Mouse (Mus musculus) heart, embryonic 11.5 days (tissue): ENCODE measurements around the gene Tmprss6. TPM values are rescaled to one million over a fixed set of nuclear protein-coding genes. Genes with fewer than 3 reads are reported as not detected.

ENCODE experiments used
- ATAC-seq: fragments of 200-750 bp; cut with Nextera tagmentation; replicated peaks from 2 replicates; pipeline ENCODE4 v1.8.0; 2017; ENCODE audit warnings: moderate library complexity; ENCODE audit not compliant: insufficient number of reproducible peaks, low FRiP score, low TSS enrichment
- H3K27ac ChIP-seq: fragments of 300-500 bp; sonication (generic); 2 replicates; pipeline ENCODE4 v1.5.1; 2014; ENCODE audit warnings: mild to moderate bottlenecking, low read depth, low read length
- H3K27me3 ChIP-seq: fragments of 300-500 bp; sonication (generic); 2 replicates; pipeline ENCODE4 v1.6.1; 2014; ENCODE audit warnings: mild to moderate bottlenecking, low read length, mixed read lengths; ENCODE audit not compliant: control insufficient read depth, insufficient read depth
- H3K36me3 ChIP-seq: fragments of 300-500 bp; sonication (generic); 2 replicates; pipeline ENCODE4 v1.6.1; 2014; ENCODE audit warnings: mild to moderate bottlenecking, low read length, moderate library complexity, mixed read lengths; ENCODE audit not compliant: control insufficient read depth, insufficient read depth
- H3K4me1 ChIP-seq: fragments of 300-500 bp; sonication (generic); 2 replicates; pipeline ENCODE4 v1.6.1; 2014; ENCODE audit warnings: low read length; ENCODE audit not compliant: control insufficient read depth, insufficient read depth
- H3K4me2 ChIP-seq: fragments of 300-500 bp; sonication (generic); 2 replicates; pipeline ENCODE4 v1.6.1; 2014; ENCODE audit warnings: mild to moderate bottlenecking, moderate library complexity
- H3K4me3 ChIP-seq: fragments of 300-500 bp; sonication (generic); 2 replicates; pipeline ENCODE4 v1.5.1; 2014; ENCODE audit warnings: low read depth, low read length
- H3K9ac ChIP-seq: fragments of 300-500 bp; sonication (generic); 2 replicates; pipeline ENCODE4 v1.6.1; 2014; ENCODE audit warnings: mild to moderate bottlenecking, low read depth, low read length, moderate library complexity
- H3K9me3 ChIP-seq: fragments of 300-500 bp; sonication (generic); replicated peaks from 2 replicates; pipeline ENCODE4 v1.6.1; 2016; ENCODE audit warnings: low read length; ENCODE audit not compliant: control insufficient read depth
- WGBS: fragments of 180-500 bp; shearing (Covaris S2); extraction: QIAGEN DNeasy Blood & Tissue Kit; methylation state at CpG from one replicate; pipeline ENCODE4 v1.1.7; 2014; ENCODE audit not compliant: insufficient replicate concordance; 5-methylcytosine and 5-hydroxymethylcytosine counted together
- polyA plus RNA-seq: library from polyadenylated mRNA; unstranded; fragments of >200 nt; fragmentation: Nextera tagmentation; extraction: Ambion mirVana; gene quantifications from 2 replicates; pipeline ENCODE4 v1.2.1, GENCODE M21; 2014

The Tmprss6 gene
- polyA plus RNA-seq, 1 experiment from 2014 or later = 0.64 TPM

DNA sequence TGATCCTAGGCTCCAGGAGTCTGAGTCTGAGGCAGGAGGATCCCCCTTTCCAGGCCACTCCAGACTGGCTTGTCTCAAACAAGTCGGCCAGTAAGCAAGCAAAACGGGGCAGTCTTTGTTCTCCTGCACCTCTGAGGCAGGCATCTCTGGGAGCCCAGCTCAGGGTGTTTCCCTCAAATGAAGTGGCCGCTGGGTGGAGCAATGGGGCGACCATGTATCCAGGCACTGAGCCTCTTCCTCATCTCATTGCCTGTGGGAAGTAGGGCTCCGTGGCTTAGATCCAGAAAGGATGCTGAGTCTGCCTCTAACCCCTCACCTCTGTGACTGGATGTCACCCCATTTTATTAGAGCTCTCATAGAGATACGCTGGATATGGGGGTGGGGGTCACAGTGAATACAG, 1.6 kb downstream of the Tmprss6 start:
- 32% methylated on average over 6 of the region's 6 CpGs for WGBS
- ATAC-seq = no peak
- no peak overlapping the region for H3K4me2 ChIP-seq
- H3K4me3 ChIP-seq = no peak overlapping the region
- H3K27me3 ChIP-seq = no peaks in the 10 kb centered on the region
- H3K9ac ChIP-seq = no peak overlapping the region
- no peaks in the 10 kb centered on the region for H3K9me3 ChIP-seq
- no peak overlapping the region for H3K27ac ChIP-seq
- H3K36me3 ChIP-seq = no peaks in the 10 kb centered on the region
- peaks cover 11% of the 10 kb centered on the region for H3K4me1 ChIP-seq

DNA sequence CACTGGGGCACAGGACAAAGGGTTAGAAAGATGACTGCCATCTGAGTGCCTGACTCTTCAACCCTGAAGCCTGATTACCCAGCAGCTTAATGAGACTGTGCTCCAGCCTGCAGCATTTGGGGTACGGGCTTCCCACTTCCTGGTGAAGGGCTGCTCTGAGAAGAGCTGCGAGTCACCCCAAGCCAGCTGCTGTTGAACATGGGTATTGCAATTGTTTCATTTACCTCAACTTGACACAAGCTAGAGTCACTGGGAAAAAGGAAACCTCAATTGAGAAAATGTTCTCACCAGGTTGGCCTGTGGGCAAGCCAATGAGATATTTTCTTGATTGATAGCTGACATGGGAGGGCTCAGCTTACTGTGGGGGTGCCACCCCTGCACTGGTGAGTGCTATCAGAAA, 5.5 kb downstream of the Tmprss6 start:
- H3K9ac ChIP-seq = no peak overlapping the region
- no peak overlapping the region for H3K27ac ChIP-seq
- 38% methylated on average over 2 of the region's 2 CpGs for WGBS
- H3K27me3 ChIP-seq = 0 out of 2 replicates have a peak, but pooled peaks cover 2% of the 10 kb centered on the region
- no peaks in the 10 kb centered on the region for H3K9me3 ChIP-seq
- H3K4me1 ChIP-seq = peaks cover 5% of the 10 kb centered on the region; the same call in 1 of the 2 replicates
- no peak overlapping the region for H3K4me3 ChIP-seq
- H3K36me3 ChIP-seq = no peaks in the 10 kb centered on the region
- no peak overlapping the region for H3K4me2 ChIP-seq
- ATAC-seq = no peak

DNA sequence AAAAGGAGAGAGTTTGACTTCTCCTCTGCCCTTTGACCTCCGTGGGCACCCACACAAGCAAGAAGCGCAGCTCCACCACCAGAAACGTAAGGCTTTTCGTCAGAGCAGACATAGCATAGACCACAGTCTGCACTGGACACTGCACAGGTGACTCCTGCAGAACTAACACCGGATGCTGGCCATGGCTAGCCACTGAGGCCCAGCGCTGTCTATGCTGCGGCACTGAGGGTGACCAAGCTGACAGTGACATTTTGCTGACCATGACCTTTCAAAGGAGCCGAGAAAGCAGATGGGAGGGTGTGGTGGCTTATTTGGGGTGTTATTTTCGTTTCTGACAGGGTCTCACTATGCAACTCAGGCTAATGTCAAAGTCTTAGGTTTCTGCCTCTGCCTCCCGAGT, 11.2 kb downstream of the Tmprss6 start:
- 73% methylated on average over 10 of the region's 10 CpGs for WGBS
- no peaks in the 10 kb centered on the region for H3K9me3 ChIP-seq
- peaks cover 2% of the 10 kb centered on the region; the same call in 1 of the 2 replicates for H3K27me3 ChIP-seq
- H3K36me3 ChIP-seq = no peaks in the 10 kb centered on the region
- no peak overlapping the region for H3K4me2 ChIP-seq
- H3K4me3 ChIP-seq = no peak overlapping the region
- no peak overlapping the region for H3K27ac ChIP-seq
- H3K4me1 ChIP-seq = no peaks in the 10 kb centered on the region; the same call in 1 of the 2 replicates
- ATAC-seq = no peak
- H3K9ac ChIP-seq = no peak overlapping the region

DNA sequence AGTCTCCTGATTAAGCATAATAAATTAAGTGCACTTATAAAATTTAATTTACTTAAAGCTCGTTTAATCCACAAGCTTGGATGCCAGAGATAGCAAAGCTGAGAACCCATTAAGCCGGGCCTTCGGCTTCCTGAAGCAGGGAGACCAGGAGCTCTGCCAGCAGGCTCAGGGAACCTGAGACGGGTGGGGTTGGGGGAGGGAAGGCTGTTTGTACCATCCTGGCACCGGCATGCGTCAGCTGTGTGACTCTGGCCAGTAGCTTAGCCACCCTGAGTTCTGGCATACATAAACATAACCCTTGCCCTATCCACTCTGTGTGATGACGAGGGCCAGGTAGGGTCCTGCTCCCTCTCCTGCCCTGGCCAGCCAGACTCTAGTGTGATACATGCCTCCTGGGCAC, 12.4 kb downstream of the Tmprss6 start:
- peaks cover 2% of the 10 kb centered on the region; the same call in 1 of the 2 replicates for H3K27me3 ChIP-seq
- no peaks in the 10 kb centered on the region for H3K36me3 ChIP-seq
- H3K9me3 ChIP-seq = no peaks in the 10 kb centered on the region
- ATAC-seq = no peak
- no peak overlapping the region for H3K27ac ChIP-seq
- WGBS = 58% methylated on average over 7 of the region's 7 CpGs
- peaks cover 3% of the 10 kb centered on the region; the same call in 1 of the 2 replicates for H3K4me1 ChIP-seq
- no peak overlapping the region for H3K9ac ChIP-seq
- no peak overlapping the region for H3K4me2 ChIP-seq
- no peak overlapping the region for H3K4me3 ChIP-seq

DNA sequence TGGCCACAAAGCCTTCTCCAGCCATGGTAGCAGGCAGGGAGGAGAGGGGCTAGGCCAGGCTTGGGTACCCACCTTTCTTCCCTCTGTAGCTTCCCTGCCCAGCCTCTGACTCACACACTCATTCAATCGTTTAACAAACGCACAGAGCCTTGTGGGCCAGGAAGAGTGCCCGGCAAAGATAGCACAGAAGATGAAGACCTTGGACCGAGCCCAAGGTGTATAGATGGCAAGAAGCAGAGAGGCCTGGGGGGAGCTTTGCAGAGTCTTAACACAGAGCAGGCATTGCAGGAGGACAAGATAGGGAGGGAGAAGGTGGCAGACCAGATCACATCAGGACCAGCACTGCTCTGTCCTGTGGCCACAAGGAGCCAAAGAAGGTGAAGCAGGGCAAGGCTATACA, 13.3 kb downstream of the Tmprss6 start:
- no peak for ATAC-seq
- no peak overlapping the region for H3K9ac ChIP-seq

DNA sequence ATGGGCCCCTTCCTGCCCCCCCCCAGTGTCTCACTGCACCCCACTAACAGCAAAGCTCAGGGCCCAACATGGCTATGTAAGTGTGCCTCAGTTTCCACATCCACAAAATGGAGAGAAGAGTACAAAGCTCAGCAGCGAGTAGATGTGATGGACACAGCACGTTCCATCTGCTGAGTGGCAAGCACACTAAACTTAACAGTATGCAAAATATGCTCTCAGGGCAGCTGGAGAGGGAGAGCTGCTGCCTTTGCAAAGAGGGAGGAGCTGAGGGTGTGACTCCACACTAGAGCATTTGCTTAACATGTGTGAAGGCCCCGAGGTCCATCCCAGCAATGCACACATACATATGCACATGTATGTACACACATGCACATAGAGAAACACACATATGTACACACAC, 15.5 kb downstream of the Tmprss6 start:
- WGBS = 79% methylated on average over 3 of the region's 3 CpGs
- Histone ChIP-seq H3K27ac (no peak overlapping the region), H3K4me1 (peaks cover 23% of the 10 kb centered on the region), H3K4me3 (no peak overlapping the region), H3K36me3 (no peaks in the 10 kb centered on the region), H3K9ac (no peak overlapping the region), H3K4me2 (no peak overlapping the region), H3K9me3 (no peaks in the 10 kb centered on the region), H3K27me3 (no peaks in the 10 kb centered on the region; the same call in 1 of the 2 replicates)
- no peak for ATAC-seq

More for the DNA sequence above, 13.3 kb downstream of the Tmprss6 start:
- no peaks in the 10 kb centered on the region for H3K9me3 ChIP-seq
- H3K4me2 ChIP-seq = no peak overlapping the region
- no peak overlapping the region for H3K4me3 ChIP-seq
- peaks cover under 1% of the 10 kb centered on the region; the same call in 1 of the 2 replicates for H3K27me3 ChIP-seq
- WGBS = 64% methylated on average over 4 of the region's 4 CpGs
- no peaks in the 10 kb centered on the region for H3K36me3 ChIP-seq
- H3K4me1 ChIP-seq = peaks cover 5% of the 10 kb centered on the region
- no peak overlapping the region for H3K27ac ChIP-seq

DNA sequence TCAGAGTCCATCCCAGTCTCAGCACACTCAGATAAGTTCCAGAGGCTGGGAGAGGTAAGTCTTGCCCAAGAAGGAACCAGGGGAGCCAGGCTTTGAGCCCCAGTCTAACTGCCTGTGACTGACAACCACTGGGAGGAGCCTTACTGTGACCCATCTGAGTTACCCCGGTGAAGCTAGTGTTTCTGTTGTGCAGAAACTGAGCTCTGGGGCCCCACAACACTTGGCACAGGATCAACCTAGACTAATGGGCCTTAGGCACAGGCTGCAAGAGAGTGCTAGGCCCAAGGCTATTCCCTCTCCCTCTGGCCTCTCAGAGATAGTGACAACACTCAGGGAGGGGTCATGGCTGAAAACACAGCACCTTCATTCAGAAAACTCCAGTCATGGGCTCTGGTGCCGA, 17.2 kb downstream of the Tmprss6 start:
- Histone ChIP-seq H3K9me3 (no peaks in the 10 kb centered on the region), H3K9ac (no peak overlapping the region), H3K4me2 (no peak overlapping the region), H3K36me3 (no peaks in the 10 kb centered on the region), H3K4me1 (peaks cover 23% of the 10 kb centered on the region), H3K27ac (no peak overlapping the region), H3K27me3 (no peaks in the 10 kb centered on the region; the same call in 1 of the 2 replicates), H3K4me3 (no peak overlapping the region)
- 76% methylated on average over 2 of the region's 2 CpGs for WGBS
- ATAC-seq = no peak

DNA sequence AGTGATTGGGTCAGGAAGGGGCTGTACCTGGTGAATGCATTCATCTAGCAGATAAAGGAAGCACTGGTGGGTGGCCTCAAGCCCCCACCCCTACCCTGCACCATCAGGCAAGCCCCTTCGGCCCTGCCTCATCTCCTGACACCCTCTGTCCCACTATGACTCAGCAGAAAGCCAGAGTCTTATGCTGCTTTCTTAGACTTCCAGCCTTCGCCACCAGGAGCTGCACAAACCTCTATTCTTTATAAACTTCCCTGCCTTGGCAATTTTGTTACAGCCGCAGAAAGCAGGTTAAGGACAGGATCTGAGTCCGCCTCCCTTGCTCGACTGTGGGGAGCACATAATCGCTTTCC, 18.0 kb downstream of the Tmprss6 start:
- no peak overlapping the region for H3K4me3 ChIP-seq
- H3K9me3 ChIP-seq = no peaks in the 10 kb centered on the region
- H3K9ac ChIP-seq = no peak overlapping the region
- 74% methylated on average over 6 of the region's 6 CpGs for WGBS
- peak overlapping the region; percentile 83 for H3K27ac ChIP-seq
- H3K36me3 ChIP-seq = no peaks in the 10 kb centered on the region
- H3K4me2 ChIP-seq = no peak overlapping the region
- ATAC-seq = no peak
- peaks cover 23% of the 10 kb centered on the region for H3K4me1 ChIP-seq
- H3K27me3 ChIP-seq = no peaks in the 10 kb centered on the region; the same call in 1 of the 2 replicates

DNA sequence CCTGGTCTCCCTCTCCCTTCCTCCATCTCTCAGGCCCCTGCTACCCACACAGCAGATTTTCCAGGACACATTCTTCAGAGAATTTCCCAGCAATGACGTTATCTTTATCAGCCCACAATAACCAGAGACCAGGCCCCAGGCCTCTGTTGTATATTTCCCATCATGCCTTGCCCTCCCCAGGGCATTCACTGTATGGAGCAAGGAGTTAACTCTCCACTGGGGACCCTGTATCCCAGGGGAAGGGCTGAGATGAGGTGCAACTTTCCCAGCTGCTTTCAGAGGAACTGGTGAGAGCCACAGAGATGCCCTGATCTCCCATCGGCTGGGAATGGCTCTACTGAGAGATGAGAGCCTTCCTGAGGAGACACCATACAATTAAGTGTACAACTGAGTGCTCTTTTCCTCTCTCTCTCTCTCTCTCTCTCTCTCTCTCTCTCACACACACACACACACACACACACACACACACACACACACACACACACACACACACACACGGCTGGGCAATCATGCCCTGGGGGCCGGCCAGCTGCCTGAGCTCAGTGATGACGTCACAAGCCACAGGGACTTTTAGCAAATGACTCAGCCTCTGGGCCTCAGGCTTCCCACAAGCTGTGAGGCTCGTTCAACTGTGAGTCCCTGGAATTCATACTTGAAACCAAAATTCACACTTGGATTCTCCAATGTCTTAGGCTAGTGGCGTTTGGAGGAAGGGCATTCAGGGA, 18.6 kb downstream of the Tmprss6 start:
- no peaks in the 10 kb centered on the region; the same call in 1 of the 2 replicates for H3K27me3 ChIP-seq
- 27% methylated on average over 7 of the region's 7 CpGs for WGBS
- H3K4me3 ChIP-seq = no peak overlapping the region
- no peak overlapping the region for H3K9ac ChIP-seq
- H3K4me2 ChIP-seq = no peak overlapping the region
- peak overlapping the region; percentile 83 for H3K27ac ChIP-seq
- H3K4me1 ChIP-seq = peaks cover 23% of the 10 kb centered on the region
- no peak; the same call in 1 of the 2 replicates for ATAC-seq
- no peaks in the 10 kb centered on the region for H3K36me3 ChIP-seq
- H3K9me3 ChIP-seq = no peaks in the 10 kb centered on the region
